Mouse (Mus musculus) lung, adult 2 months (tissue): Measurements from ENCODE around the gene Sim2. TPM values are rescaled to one million over a fixed set of nuclear protein-coding genes. Genes with fewer than 3 reads are reported as not detected.

Source experiments
- DNase-seq: peaks from one replicate; pipeline ENCODE4 v3.0.0; 2022
- H3K4me1 ChIP-seq: fragments of 200-500 bp; 2 replicates; pipeline ENCODE4 v1.6.1; 2011; ENCODE audit warnings: low read length; ENCODE audit not compliant: control insufficient read depth, insufficient read depth
- H3K4me3 ChIP-seq: fragments of 200-500 bp; replicated peaks from 2 replicates; pipeline ENCODE3; 2011; ENCODE audit warnings: low read depth, mild to moderate bottlenecking, control low read depth, low read length; ENCODE audit errors: extremely low read depth
- CTCF ChIP-seq: fragments of 200-500 bp; IDR thresholded peaks from 2 replicates; pipeline ENCODE4 v1.5.1; 2011; ENCODE audit warnings: mild to moderate bottlenecking, low read length, control low read depth; ENCODE audit not compliant: insufficient read depth
- POLR2A ChIP-seq: fragments of 200-500 bp; IDR thresholded peaks from 2 replicates; pipeline ENCODE4 v1.6.1; 2011; ENCODE audit warnings: low read depth, mild to moderate bottlenecking, control low read depth, low read length, borderline replicate concordance; ENCODE audit errors: extremely low read depth
- WGBS: fragments of 180-500 bp; shearing (Covaris S2); methylation state at CpG from one replicate; pipeline ENCODE4 v1.1.7; 2018; 5-methylcytosine and 5-hydroxymethylcytosine counted together
- polyA plus RNA-seq: library from polyadenylated mRNA; depleted of rRNA; stranded (reverse); fragments of >200 nt; gene quantifications from 2 replicates; pipeline ENCODE4 v1.2.3, GENCODE M21; 2012; rRNA removed

Sim2 gene
- polyA plus RNA-seq, 1 experiment = 8.8 TPM

DNA sequence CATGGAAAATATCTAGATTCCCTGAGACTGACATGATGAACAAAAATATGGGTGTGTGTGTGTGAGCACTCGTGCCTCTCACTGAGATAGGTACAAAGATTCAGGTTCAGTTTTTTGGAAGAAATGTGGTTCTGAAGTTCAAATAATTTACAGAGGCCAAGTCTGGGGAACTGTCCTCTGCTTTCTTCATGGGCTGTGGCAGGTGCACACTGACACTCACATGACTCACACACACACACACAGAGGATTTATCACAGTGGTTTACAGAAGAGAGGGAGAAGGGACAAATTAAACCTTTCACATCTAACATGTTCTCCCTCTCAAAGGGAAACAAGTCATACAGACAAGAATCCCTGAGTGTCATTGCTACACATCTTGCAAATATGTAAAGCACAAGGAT is 88.6 kb downstream of the Sim2 start:
- no peak for TF ChIP-seq POLR2A
- WGBS = 82% methylated on average over 1 of the region's 1 CpGs
- DNase-seq = no peak
- Histone ChIP-seq H3K4me3 (no peak overlapping the region), H3K4me1 (no peaks in the 10 kb centered on the region)

DNA sequence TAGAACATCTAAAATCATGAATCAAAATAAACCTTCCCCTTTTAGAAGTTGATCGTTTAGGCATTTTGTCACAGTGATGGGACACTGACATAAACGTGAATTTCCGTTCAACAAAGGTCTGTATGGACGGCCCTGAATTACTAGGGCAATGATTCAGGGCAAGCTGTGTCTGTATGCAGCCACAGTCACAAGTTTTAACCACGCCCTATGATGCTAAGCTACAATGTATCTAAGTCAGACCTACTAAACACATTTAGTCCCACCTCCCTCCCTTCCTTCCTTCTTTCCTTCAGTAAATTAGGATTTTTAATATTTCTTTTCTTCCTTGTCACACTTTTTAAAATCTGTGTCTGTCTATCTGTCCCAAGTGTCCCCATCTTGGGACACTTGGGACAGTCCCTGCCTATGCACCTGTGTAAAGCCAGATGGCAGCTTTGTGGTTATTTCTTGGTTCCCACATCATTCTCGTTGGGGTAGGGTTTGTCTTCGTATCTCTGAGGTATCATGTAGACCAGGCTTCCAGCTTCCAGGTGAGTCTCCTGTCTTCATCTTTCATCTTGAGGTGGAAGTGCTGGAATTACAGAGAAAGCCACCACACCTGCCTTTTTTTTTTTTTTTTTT is 90.7 kb downstream of the Sim2 start:
- Histone ChIP-seq H3K4me3 (no peak overlapping the region), H3K4me1 (no peaks in the 10 kb centered on the region)
- TF ChIP-seq CTCF (no peak), POLR2A (no peak)
- 79% methylated on average over 7 of the region's 7 CpGs for WGBS
- DNase-seq = no peak

Other genes starting within 250 kb of the Sim2 start
- gene Chaf1b, start 201.0 kb upstream of the Sim2 start, polyA plus RNA-seq = 1.8 and 3.2 TPM in 2 replicates
- 0.08 and 0.17 TPM in 2 replicates for gene Cldn14, start 76.1 kb upstream of the Sim2 start, polyA plus RNA-seq
- gene Hlcs, start 228.6 kb downstream of the Sim2 start, polyA plus RNA-seq = 8.9 and 9.5 TPM in 2 replicates
- 34.6 and 38.6 TPM in 2 replicates for gene Ripply3, start 243.5 kb downstream of the Sim2 start, polyA plus RNA-seq